In genomic region chr5:115066245-115066644, GRCm38 (mm10) we compare ENCODE assay signal across 26 mouse cellular contexts. TPM values are rescaled to one million over a fixed set of nuclear protein-coding genes. Genes with fewer than 3 reads are reported as not detected.
DNase-seq lines count a peak whose midpoint lies in the region; ATAC-seq and TF ChIP-seq lines count a peak whose summit lies in the region.
"Had no signal": no experiment of that assay in that cellular context is flagged by ENCODE, and none has a peak within 500 bp of the region (broad histone marks: within the 10 kb centered on the region; RNA-seq: fewer than 3 reads in every experiment).

No protein-coding gene starts in this region.

- H3K27ac ChIP-seq in testis, adult 2 months (ENCODE audit: control insufficient read depth, insufficient read depth, low read depth, low read length): no peak overlapping the region
- H3K27ac ChIP-seq in forebrain, embryonic 10.5 days: no peak overlapping the region
- H3K27ac ChIP-seq: embryonic facial prominence, embryonic 12.5 days; embryonic facial prominence, embryonic 15.5 days; forebrain, embryonic 12.5 days; forebrain, embryonic 15.5 days; heart, adult 2 months; heart, embryonic 10.5 days; heart, embryonic 13.5 days; hindbrain, embryonic 14.5 days; hindbrain, postnatal 0 days had no signal

- no peak for TF ChIP-seq CTCF in testis, adult 2 months (IDR thresholded peaks at IDR 0.05; ENCODE audit: control insufficient read depth, insufficient read depth, insufficient replicate concordance, low read depth, low read length)

- peak overlapping the region; percentile 31; the same call in 1 of the 2 replicates for H3K4me3 ChIP-seq in testis, adult 2 months (ENCODE audit: control insufficient read depth, low read depth, low read length)
- H3K4me3 ChIP-seq in forebrain, embryonic 10.5 days: no peak overlapping the region
- H3K4me3 ChIP-seq: embryonic facial prominence, embryonic 12.5 days; embryonic facial prominence, embryonic 15.5 days; forebrain, embryonic 12.5 days; forebrain, embryonic 15.5 days; heart, adult 2 months; heart, embryonic 10.5 days; heart, embryonic 13.5 days had no signal

- ATAC-seq in granulocyte monocyte progenitor cell, adult 5-6 weeks (replicated peaks; ENCODE audit: poor library complexity, severe bottlenecking): peak; percentile 53
- ATAC-seq in monocyte, adult 5-6 weeks (replicated peaks; ENCODE audit: insufficient number of reproducible peaks, low FRiP score, low TSS enrichment, poor library complexity, severe bottlenecking): peak; percentile 61; the same call in 1 of the 2 replicates
- ATAC-seq in inflammation-experienced regulatory T-cells, adult 6 months: no peak
- ATAC-seq: forebrain, embryonic 15.5 days; hindbrain, postnatal 0 days; Patski had no signal

- H3K36me3 ChIP-seq in testis, adult 2 months (ENCODE audit: control insufficient read depth, insufficient read depth, low read length): peaks cover 5% of the 10 kb centered on the region
- peaks cover 45% of the 10 kb centered on the region for H3K36me3 ChIP-seq in forebrain, embryonic 10.5 days (replicated peaks)
- H3K36me3 ChIP-seq: forebrain, embryonic 12.5 days had no signal

- no peaks in the 10 kb centered on the region for H3K9me3 ChIP-seq in forebrain, embryonic 10.5 days
- H3K9me3 ChIP-seq: embryonic facial prominence, embryonic 12.5 days; embryonic facial prominence, embryonic 15.5 days; forebrain, embryonic 12.5 days; forebrain, embryonic 15.5 days; heart, embryonic 10.5 days; heart, embryonic 13.5 days had no signal

- DNase-seq in testis, postnatal 14 days (ENCODE audit: low spot score): no peak
- DNase-seq in forebrain, embryonic 10.5 days (ENCODE audit: extremely low spot score, low spot score): no peak
- DNase-seq: adrenal gland, postnatal 14 days; cerebellum, adult 11 months; cerebellum, adult 2 months; cerebellum, adult 9-11 months; cerebellum, postnatal 25 days; gastrocnemius, postnatal 25 days; heart, adult 2 months; heart, postnatal 14 days; heart, postnatal 4 days had no signal

- H3K27me3 ChIP-seq in testis, adult 2 months (ENCODE audit: control insufficient read depth, insufficient read depth, low read length): no peaks in the 10 kb centered on the region
- no peaks in the 10 kb centered on the region for H3K27me3 ChIP-seq in forebrain, embryonic 10.5 days (ENCODE audit: poor library complexity, severe bottlenecking)
- H3K27me3 ChIP-seq: embryonic facial prominence, embryonic 12.5 days; embryonic facial prominence, embryonic 15.5 days; forebrain, embryonic 12.5 days; forebrain, embryonic 15.5 days; heart, embryonic 13.5 days; Patski had no signal

- 91% methylated on average over 4 of the region's 4 CpGs for WGBS in forebrain, embryonic 10.5 days

- no peaks in the 10 kb centered on the region; the same call in 1 of the 2 replicates for H3K4me1 ChIP-seq in testis, adult 2 months (ENCODE audit: control insufficient read depth, insufficient read depth, low read length)
- no peaks in the 10 kb centered on the region for H3K4me1 ChIP-seq in forebrain, embryonic 10.5 days
- H3K4me1 ChIP-seq: forebrain, embryonic 12.5 days; forebrain, embryonic 15.5 days had no signal

- TF ChIP-seq POLR2A in testis, adult 2 months (IDR thresholded peaks at IDR 0.05; ENCODE audit: control insufficient read depth, low read depth, low read length): no peak

RNA-seq across cellular contexts. Expression of gene Gm10401, which starts 31.9 kb away (rescaled TPM):
- not detected in 2 replicates for polyA plus RNA-seq in testis, adult 2 months (2012; rRNA removed)
- not detected in 2 replicates for total RNA-seq in granulocyte monocyte progenitor cell, adult 5-6 weeks (2014; fragmentation: Nextera tagmentation)
- 0.26 TPM in 1 of 2 replicates, not detected in the other for total RNA-seq in granulocyte monocyte progenitor cell, adult 5-6 weeks (2017)
- 0.75 TPM in 1 of 3 replicates, not detected in the others for total RNA-seq in monocyte, adult 5-6 weeks (2017)
- 10 to 100 TPM; 14.8 to 23.2 (median 18.5) TPM for polyA plus RNA-seq in inflammation-experienced regulatory T-cells, adult 6 months (2017; shearing (Covaris generic))
- polyA plus RNA-seq in forebrain, embryonic 10.5 days (2016; fragmentation: Nextera tagmentation; extraction: Ambion mirVana): 18.3 and 22.9 TPM in 2 replicates
- total RNA-seq: adrenal gland, adult 18-20 months; adrenal gland, postnatal 14 days; gastrocnemius, adult 8-10 months; gastrocnemius, postnatal 25 days; heart, adult 2 months; heart, postnatal 14 days; heart, postnatal 4 days; hindbrain, postnatal 0 days had no signal
- polyA plus RNA-seq: cerebellum, adult 2 months; heart, adult 2 months; Patski had no signal

RNA-seq across cellular contexts. Expression of gene Acads, which starts 52.9 kb away (rescaled TPM):
- polyA plus RNA-seq in testis, adult 2 months (2012; rRNA removed): 11.2 and 12.1 TPM in 2 replicates
- total RNA-seq in granulocyte monocyte progenitor cell, adult 5-6 weeks (2014; fragmentation: Nextera tagmentation): 32.0 and 59.2 TPM in 2 replicates
- total RNA-seq in granulocyte monocyte progenitor cell, adult 5-6 weeks (2017): 24.3 and 27.6 TPM in 2 replicates
- 10.4 to 19.1 TPM (median 15.8 TPM) in 3 replicates for total RNA-seq in monocyte, adult 5-6 weeks (2017)
- polyA plus RNA-seq in inflammation-experienced regulatory T-cells, adult 6 months (2017; shearing (Covaris generic)): 10 to 100 TPM; 11.3 to 20.2 (median 18.8) TPM
- 59.9 and 66.9 TPM in 2 replicates for polyA plus RNA-seq in forebrain, embryonic 10.5 days (2016; fragmentation: Nextera tagmentation; extraction: Ambion mirVana)

RNA-seq across cellular contexts. Expression of gene Sppl3, which starts 55.3 kb away (rescaled TPM):
- polyA plus RNA-seq in testis, adult 2 months (2012; rRNA removed): 88.6 and 93.9 TPM in 2 replicates
- total RNA-seq in granulocyte monocyte progenitor cell, adult 5-6 weeks (2014; fragmentation: Nextera tagmentation): 42.8 and 43.9 TPM in 2 replicates
- total RNA-seq in granulocyte monocyte progenitor cell, adult 5-6 weeks (2017): 21.7 and 26.5 TPM in 2 replicates
- total RNA-seq in monocyte, adult 5-6 weeks (2017): 29.9 to 52.1 TPM (median 44.8 TPM) in 3 replicates
- 10 to 100 TPM; 13.6 to 17.2 (median 15.0) TPM for polyA plus RNA-seq in inflammation-experienced regulatory T-cells, adult 6 months (2017; shearing (Covaris generic))
- polyA plus RNA-seq in forebrain, embryonic 10.5 days (2016; fragmentation: Nextera tagmentation; extraction: Ambion mirVana): 11.8 and 13.3 TPM in 2 replicates

Comparison
In these comparisons a context has a peak if more than half of its experiments do, and no peak if none do; other contexts are left out.
1. RNA of gene Gm10401, which starts 31.9 kb away (polyA plus RNA-seq): 14.8 to 23.2 TPM in inflammation-experienced regulatory T-cells, adult 6 months and 18.3 to 22.9 TPM in forebrain, embryonic 10.5 days; not detected in testis, adult 2 months; every median in the first group is over 10 times any median in the second.